Mouse (Mus musculus) kidney, postnatal 0 days (tissue): Measurements from ENCODE around the gene Wnt7b. TPM values are rescaled to one million over a fixed set of nuclear protein-coding genes. Genes with fewer than 3 reads are reported as not detected.

Experiments used
- ATAC-seq: fragments of 200-750 bp; cut with Nextera tagmentation; replicated peaks from 2 replicates; pipeline ENCODE4 v1.8.0; 2017; ENCODE audit warnings: low read depth, moderate number of reproducible peaks, moderate TSS enrichment, moderate library complexity; ENCODE audit not compliant: low FRiP score
- DNase-seq: peaks from one replicate; pipeline ENCODE4 v3.0.0-alpha.2; 2016; ENCODE audit warnings: low spot score
- H3K27ac ChIP-seq: fragments of 300-500 bp; sonication (generic); 2 replicates; pipeline ENCODE4 v1.5.1; 2014; ENCODE audit warnings: mild to moderate bottlenecking
- H3K27me3 ChIP-seq: fragments of 300-500 bp; sonication (generic); 2 replicates; pipeline ENCODE4 v1.6.1; 2014; ENCODE audit warnings: low read length, mixed read lengths; ENCODE audit not compliant: insufficient read depth
- H3K36me3 ChIP-seq: fragments of 300-500 bp; sonication (generic); 2 replicates; pipeline ENCODE4 v1.6.1; 2014; ENCODE audit warnings: low read length, mixed read lengths; ENCODE audit not compliant: insufficient read depth
- H3K4me1 ChIP-seq: fragments of 300-500 bp; sonication (generic); replicated peaks from 2 replicates; pipeline ENCODE4 v1.6.1; 2014; ENCODE audit warnings: antibody characterized with exemption, low read length, mixed read lengths; ENCODE audit not compliant: insufficient read depth
- H3K4me2 ChIP-seq: fragments of 300-500 bp; sonication (generic); 2 replicates; pipeline ENCODE4 v1.6.1; 2014; ENCODE audit warnings: mild to moderate bottlenecking, low read length, moderate library complexity, mixed read lengths
- H3K4me3 ChIP-seq: fragments of 300-500 bp; sonication (generic); replicated peaks from 2 replicates; pipeline ENCODE4 v1.5.1; 2014; ENCODE audit warnings: low read depth, low read length
- H3K9ac ChIP-seq: fragments of 300-500 bp; sonication (generic); 2 replicates; pipeline ENCODE4 v1.6.1; 2014; ENCODE audit warnings: low read depth, low read length
- H3K9me3 ChIP-seq: fragments of 300-500 bp; sonication (generic); replicated peaks from 2 replicates; pipeline ENCODE4 v1.6.1; 2016; ENCODE audit warnings: low read length, inconsistent platforms, mixed read lengths
- CTCF ChIP-seq: IDR thresholded peaks from 2 replicates; pipeline ENCODE4 v1.5.1; 2016; ENCODE audit warnings: antibody characterized with exemption, low read depth, mild to moderate bottlenecking, moderate library complexity
- WGBS: fragments of 180-500 bp; shearing (Covaris S2); extraction: QIAGEN DNeasy Blood & Tissue Kit; methylation state at CpG from one replicate; pipeline ENCODE4 v1.1.7; 2014; 5-methylcytosine and 5-hydroxymethylcytosine counted together
- polyA plus RNA-seq: library from polyadenylated mRNA; unstranded; fragments of >200 nt; fragmentation: Nextera tagmentation; extraction: Ambion mirVana; gene quantifications from 2 replicates; pipeline ENCODE4 v1.2.1, GENCODE M21; 2015

Gene Wnt7b
- polyA plus RNA-seq, 1 experiment from 2014 or later: 26.3 TPM

DNA sequence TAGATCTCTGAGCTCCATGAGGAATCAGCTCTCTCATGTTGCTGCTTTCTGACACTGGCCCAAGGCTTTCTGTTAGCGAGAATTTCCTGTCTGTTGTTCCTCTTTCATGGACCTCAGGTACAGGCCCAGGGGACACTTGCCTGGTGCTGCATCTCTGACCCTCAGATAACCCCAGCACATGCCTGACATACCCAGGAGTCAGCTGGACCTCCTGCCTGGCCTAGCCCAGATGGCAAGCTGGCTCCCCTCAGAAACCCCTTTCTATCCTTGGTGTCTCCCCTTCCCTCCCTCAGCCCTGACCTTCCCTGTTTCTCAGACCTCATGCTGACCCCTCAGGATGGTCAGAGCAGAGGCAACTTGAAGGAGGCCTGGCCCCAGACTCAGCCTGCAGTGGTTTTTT, 75.6 kb downstream of the Wnt7b start:
- H3K4me2 ChIP-seq: no peak overlapping the region
- no peak overlapping the region for H3K27ac ChIP-seq
- no peak for TF ChIP-seq CTCF
- no peak for ATAC-seq
- no peak for DNase-seq
- no peaks in the 10 kb centered on the region for H3K9me3 ChIP-seq
- H3K9ac ChIP-seq: no peak overlapping the region
- WGBS: 60% methylated on average over 1 of the region's 1 CpGs
- no peaks in the 10 kb centered on the region for H3K4me1 ChIP-seq
- no peaks in the 10 kb centered on the region for H3K36me3 ChIP-seq
- H3K27me3 ChIP-seq: no peaks in the 10 kb centered on the region
- no peak overlapping the region for H3K4me3 ChIP-seq

DNA sequence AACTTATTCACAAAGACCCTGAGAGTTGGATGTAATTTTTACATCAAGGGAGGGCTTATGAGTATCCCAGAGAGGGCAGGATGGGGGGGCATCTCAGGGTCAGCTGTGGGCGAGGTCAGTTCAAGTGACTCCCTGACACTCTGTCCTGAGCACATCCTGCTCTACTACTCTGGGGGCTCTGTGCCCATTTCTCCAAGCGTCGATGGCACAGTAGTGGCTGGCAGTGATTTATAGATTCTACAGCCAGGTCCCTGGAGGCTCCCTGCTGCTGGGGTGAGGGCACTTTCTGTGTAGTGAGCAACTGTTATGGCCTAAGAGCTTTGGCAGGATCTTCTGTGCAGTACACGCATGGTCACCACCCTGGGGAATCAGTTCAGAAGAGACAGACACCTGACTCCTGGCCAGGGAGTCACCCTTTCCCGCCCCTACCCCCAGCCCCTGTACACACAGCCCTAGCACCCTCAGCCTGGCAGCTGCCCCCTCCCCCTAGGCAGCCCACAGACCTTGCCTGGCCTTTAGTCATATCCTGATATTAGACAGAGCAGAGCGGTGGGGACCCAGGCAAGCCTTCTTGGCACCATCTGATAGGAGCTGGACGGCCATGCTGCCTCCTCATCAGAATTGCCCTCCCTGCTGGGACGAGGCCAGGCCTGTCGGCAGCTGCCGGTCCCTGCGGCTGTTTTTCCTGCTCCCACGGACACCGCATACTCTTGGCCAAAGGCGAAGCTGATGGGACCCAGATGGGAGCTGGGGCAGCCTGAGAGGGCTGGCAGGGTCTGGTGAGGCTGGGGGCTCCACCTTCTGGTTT, 77.0 kb downstream of the Wnt7b start:
- no peak overlapping the region for H3K4me2 ChIP-seq
- no peak for TF ChIP-seq CTCF
- H3K9me3 ChIP-seq: no peaks in the 10 kb centered on the region
- no peak overlapping the region for H3K27ac ChIP-seq
- H3K9ac ChIP-seq: no peak overlapping the region
- ATAC-seq (peak; percentile 61; the same call in 1 of the 2 replicates), DNase-seq (no peak)
- no peaks in the 10 kb centered on the region for H3K27me3 ChIP-seq
- H3K4me1 ChIP-seq: no peaks in the 10 kb centered on the region
- H3K36me3 ChIP-seq: no peaks in the 10 kb centered on the region
- WGBS: 38% methylated on average over 14 of the region's 14 CpGs
- H3K4me3 ChIP-seq: no peak overlapping the region

DNA sequence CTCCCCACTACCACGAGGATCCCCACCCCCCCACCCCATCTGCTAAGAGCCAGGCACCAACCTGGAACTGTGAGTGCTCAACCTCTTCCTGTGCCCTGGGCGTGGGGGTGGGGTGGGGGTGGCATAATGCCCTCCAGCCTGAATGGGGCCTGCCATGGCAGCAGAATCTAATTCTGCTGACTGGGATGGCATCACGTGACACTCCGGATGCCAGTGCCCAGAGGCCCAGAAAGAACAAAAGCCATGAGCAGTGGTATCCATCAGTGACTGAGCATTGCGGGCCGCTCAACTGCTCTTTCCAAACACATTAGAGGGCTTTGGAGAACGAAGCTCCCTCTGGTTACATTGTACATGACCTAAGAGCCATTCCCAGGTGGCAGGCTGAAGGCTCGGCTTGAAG, 79.1 kb downstream of the Wnt7b start, which contains the start of gene 7530416G11Rik:
TSS of gene 7530416G11Rik (minus strand) at position 101 of the 400 bp plus-strand sequence.
- Histone ChIP-seq H3K9me3 (no peaks in the 10 kb centered on the region), H3K27ac (no peak within 1 kb of the TSS), H3K27me3 (no peaks in the 10 kb centered on the region), H3K4me3 (no peak within 1 kb of the TSS), H3K36me3 (no peaks in the 10 kb centered on the region), H3K9ac (no peak within 1 kb of the TSS), H3K4me2 (no peak within 1 kb of the TSS), H3K4me1 (no peaks in the 10 kb centered on the region)
- no peak for TF ChIP-seq CTCF
- WGBS: 90% methylated on average over 8 of the region's 8 CpGs
- ATAC-seq (no peak), DNase-seq (no peak)

DNA sequence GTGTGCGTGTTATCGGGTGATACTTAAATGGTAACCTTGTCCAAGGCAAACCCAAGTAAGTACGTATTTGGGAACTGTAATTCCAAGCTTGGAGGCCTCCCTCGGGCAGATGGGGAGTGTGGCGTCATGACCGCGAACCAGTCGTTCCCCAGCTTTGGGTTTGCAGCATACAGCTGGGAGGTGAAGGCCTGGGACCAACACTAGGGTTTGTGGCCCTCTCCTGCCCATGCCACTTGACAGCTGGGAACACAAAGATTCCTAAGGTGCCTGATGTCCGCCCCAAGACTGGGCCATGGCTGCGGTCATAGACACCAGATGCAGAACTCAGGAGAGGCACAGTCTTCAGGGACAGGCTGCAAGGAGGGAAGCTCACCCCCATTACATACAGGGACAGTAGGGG, 82.0 kb downstream of the Wnt7b start:
- no peaks in the 10 kb centered on the region for H3K27me3 ChIP-seq
- no peak for TF ChIP-seq CTCF
- no peaks in the 10 kb centered on the region for H3K9me3 ChIP-seq
- DNase-seq (no peak), ATAC-seq (no peak)
- no peaks in the 10 kb centered on the region for H3K36me3 ChIP-seq
- H3K9ac ChIP-seq: no peak overlapping the region
- WGBS: 84% methylated on average over 10 of the region's 10 CpGs
- no peak overlapping the region for H3K4me3 ChIP-seq
- no peaks in the 10 kb centered on the region for H3K4me1 ChIP-seq
- H3K4me2 ChIP-seq: no peak overlapping the region
- no peak overlapping the region for H3K27ac ChIP-seq

DNA sequence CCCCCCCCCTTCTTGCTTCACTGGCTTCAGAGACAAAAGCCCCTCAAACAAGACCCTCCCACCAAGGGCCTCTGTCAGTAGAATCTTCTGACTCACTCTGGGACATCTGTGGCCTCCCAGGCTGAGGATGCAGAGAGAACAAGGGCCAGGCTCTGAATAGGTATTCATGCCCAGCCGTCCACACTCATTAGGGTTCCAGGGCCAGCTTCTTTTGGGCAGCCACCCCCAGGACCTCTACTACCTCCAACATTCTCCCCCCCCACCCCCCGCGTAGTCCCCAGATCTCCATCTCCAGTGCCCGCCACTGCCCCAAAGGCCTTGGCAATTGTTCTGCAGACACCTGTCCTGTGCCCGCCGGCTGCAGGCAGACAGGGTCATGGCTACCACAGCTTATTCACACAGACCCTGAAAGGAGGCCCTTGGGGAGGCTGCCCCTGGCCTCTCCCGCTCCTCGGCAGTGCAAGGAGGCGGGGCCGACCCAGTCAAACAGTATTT, 84.2 kb downstream of the Wnt7b start:
- no peak for ATAC-seq
- no peaks in the 10 kb centered on the region for H3K27me3 ChIP-seq
- no peaks in the 10 kb centered on the region for H3K36me3 ChIP-seq
- H3K9ac ChIP-seq: no peak overlapping the region
- no peaks in the 10 kb centered on the region for H3K9me3 ChIP-seq
- no peak overlapping the region for H3K4me2 ChIP-seq
- DNase-seq: no peak
- WGBS: 59% methylated on average over 10 of the region's 10 CpGs
- no peak overlapping the region for H3K27ac ChIP-seq
- H3K4me3 ChIP-seq: no peak overlapping the region
- TF ChIP-seq CTCF: no peak
- no peaks in the 10 kb centered on the region for H3K4me1 ChIP-seq

DNA sequence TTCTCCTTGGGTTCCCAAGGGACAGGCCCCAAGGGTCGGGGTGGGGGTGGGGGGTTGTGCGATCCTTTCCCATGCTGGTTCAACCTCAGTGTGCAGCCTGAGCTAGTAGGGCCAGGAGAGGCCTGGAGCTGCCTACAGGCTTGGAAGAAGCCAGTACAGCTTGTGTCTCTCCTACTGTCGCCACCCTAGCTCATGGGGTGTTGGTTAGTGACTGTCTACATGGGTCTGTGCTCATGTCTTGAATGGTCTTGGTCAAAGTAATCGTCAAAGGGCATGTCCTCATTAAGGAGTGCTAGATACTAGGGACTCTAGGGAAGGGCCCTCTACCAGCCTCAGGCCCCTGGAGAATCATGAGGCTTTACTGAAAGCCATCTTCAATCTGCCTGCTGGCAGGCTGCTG, 84.7 kb downstream of the Wnt7b start:
- ATAC-seq (no peak), DNase-seq (no peak)
- TF ChIP-seq CTCF: no peak
- H3K9me3 ChIP-seq: no peaks in the 10 kb centered on the region
- H3K4me3 ChIP-seq: no peak overlapping the region
- 90% methylated on average over 4 of the region's 4 CpGs for WGBS
- H3K36me3 ChIP-seq: no peaks in the 10 kb centered on the region
- H3K27me3 ChIP-seq: no peaks in the 10 kb centered on the region
- no peak overlapping the region for H3K27ac ChIP-seq
- H3K4me1 ChIP-seq: no peaks in the 10 kb centered on the region
- no peak overlapping the region for H3K9ac ChIP-seq
- H3K4me2 ChIP-seq: no peak overlapping the region
